Mouse (Mus musculus): ENCODE results near the gene Bach1. TPM values are rescaled to one million over a fixed set of nuclear protein-coding genes. Genes with fewer than 3 reads are reported as not detected.

Gene Bach1
- total and polyA plus RNA-seq, 2 experiments from 2014 or later = 5.4 to 27.0 TPM

DNA sequence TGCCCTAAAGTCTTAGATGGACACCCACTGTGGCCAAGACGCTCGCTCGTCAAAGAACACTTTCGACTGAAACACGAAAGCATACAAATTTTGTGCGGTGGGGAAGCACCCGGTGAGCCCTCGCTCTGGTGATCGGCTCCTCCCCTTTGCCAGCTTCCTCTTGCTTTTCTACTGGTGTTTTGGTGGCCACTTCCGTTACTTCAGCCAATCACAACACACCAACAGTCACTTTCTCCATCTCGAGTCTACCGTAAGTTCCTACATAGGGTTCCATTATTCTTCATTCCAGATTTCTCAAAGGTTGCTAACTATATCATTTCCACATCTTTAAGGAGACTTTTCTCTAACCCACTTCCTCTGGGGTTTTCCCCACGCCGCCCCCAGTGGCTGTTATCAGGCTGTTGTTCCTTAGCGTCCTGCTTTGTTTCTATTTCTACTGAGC, 65.9 kb downstream of the Bach1 start:
- DNase-seq (ENCODE audit: low spot score) (no peak), ATAC-seq (ENCODE audit: insufficient read depth, low read depth) (no peak)
- no peaks in the 10 kb centered on the region for H3K27me3 ChIP-seq (ENCODE audit: control insufficient read depth, insufficient read depth, low read length)
- H3K4me2 ChIP-seq (ENCODE audit: low read depth, low read length) = no peak overlapping the region
- no peak overlapping the region for H3K4me3 ChIP-seq (ENCODE audit: low read depth, low read length)
- H3K9ac ChIP-seq (replicated peaks; ENCODE audit: low read depth, low read length) = no peak overlapping the region
- no peaks in the 10 kb centered on the region for H3K9me3 ChIP-seq (replicated peaks; ENCODE audit: control insufficient read depth, low read length)
- 83% methylated on average over 15 of the region's 15 CpGs for WGBS
- H3K27ac ChIP-seq (ENCODE audit: low read depth) = no peak overlapping the region
- no peak for TF ChIP-seq EP300 (IDR thresholded peaks at IDR 0.05; ENCODE audit: low read depth)
- TF ChIP-seq CTCF (IDR thresholded peaks at IDR 0.05; ENCODE audit: low read depth) = no peak
- H3K4me1 ChIP-seq (ENCODE audit: control insufficient read depth, insufficient read depth) = no peaks in the 10 kb centered on the region
- no peaks in the 10 kb centered on the region for H3K36me3 ChIP-seq (replicated peaks; ENCODE audit: control insufficient read depth, insufficient read depth, low read length)

DNA sequence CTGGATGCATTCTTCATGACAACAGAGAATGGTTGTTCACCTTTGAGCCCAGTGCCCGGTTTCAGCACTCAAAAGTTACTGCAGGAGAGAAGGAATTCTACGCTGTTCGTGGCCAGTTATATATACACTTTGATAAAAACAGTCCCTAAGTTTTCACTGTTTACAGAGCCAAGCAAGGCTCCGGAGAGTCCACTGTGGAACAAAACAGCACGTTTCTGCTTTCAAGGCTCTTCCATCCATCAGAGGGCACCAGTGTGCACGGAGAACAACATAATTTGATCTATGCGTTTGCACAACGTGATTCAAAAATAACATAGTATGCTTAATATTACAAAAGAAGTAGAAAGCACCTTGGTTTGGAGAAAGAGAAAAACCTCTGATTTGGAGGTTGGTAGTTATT, 67.2 kb downstream of the Bach1 start:
- Histone ChIP-seq H3K9ac (replicated peaks; ENCODE audit: low read depth, low read length) (no peak overlapping the region), H3K4me1 (ENCODE audit: control insufficient read depth, insufficient read depth) (no peaks in the 10 kb centered on the region)
- no peak for DNase-seq (ENCODE audit: low spot score)

DNA sequence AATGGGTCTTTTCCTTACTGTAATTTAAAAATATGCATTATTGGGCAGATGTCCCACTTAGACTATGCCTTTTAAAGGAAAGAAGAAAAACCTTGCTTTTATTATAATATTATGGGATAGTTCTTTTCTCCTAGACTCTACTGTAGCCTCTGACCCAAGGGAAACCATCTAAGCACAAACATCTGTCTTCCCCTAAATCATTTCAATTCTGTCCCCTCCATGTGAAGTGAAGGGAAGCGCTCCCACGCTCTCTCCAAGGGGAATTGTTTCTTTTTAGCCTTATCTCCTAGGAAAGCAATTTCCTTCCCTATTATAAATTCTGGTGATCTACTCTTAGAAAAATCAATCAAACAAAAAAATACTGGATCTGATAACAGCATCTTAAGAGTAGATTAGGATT, 71.8 kb downstream of the Bach1 start:
- Histone ChIP-seq H3K27me3 (ENCODE audit: control insufficient read depth, insufficient read depth, low read length) (no peaks in the 10 kb centered on the region), H3K9me3 (replicated peaks; ENCODE audit: control insufficient read depth, low read length) (no peaks in the 10 kb centered on the region), H3K9ac (replicated peaks; ENCODE audit: low read depth, low read length) (no peak overlapping the region), H3K4me1 (ENCODE audit: control insufficient read depth, insufficient read depth) (no peaks in the 10 kb centered on the region), H3K4me3 (ENCODE audit: low read depth, low read length) (no peak overlapping the region), H3K27ac (ENCODE audit: low read depth) (no peak overlapping the region), H3K36me3 (replicated peaks; ENCODE audit: control insufficient read depth, insufficient read depth, low read length) (no peaks in the 10 kb centered on the region), H3K4me2 (ENCODE audit: low read depth, low read length) (no peak overlapping the region)
- 57% methylated on average over 2 of the region's 2 CpGs for WGBS
- TF ChIP-seq EP300 (IDR thresholded peaks at IDR 0.05; ENCODE audit: low read depth) (no peak), CTCF (IDR thresholded peaks at IDR 0.05; ENCODE audit: low read depth) (no peak)
- no peak for DNase-seq (ENCODE audit: low spot score)
- ATAC-seq (ENCODE audit: insufficient read depth, low read depth) = no peak

More for the DNA sequence above, 67.2 kb downstream of the Bach1 start:
- Histone ChIP-seq H3K27me3 (ENCODE audit: control insufficient read depth, insufficient read depth, low read length) (no peaks in the 10 kb centered on the region), H3K36me3 (replicated peaks; ENCODE audit: control insufficient read depth, insufficient read depth, low read length) (no peaks in the 10 kb centered on the region), H3K27ac (ENCODE audit: low read depth) (no peak overlapping the region), H3K4me2 (ENCODE audit: low read depth, low read length) (no peak overlapping the region), H3K9me3 (replicated peaks; ENCODE audit: control insufficient read depth, low read length) (no peaks in the 10 kb centered on the region), H3K4me3 (ENCODE audit: low read depth, low read length) (no peak overlapping the region)
- TF ChIP-seq CTCF (IDR thresholded peaks at IDR 0.05; ENCODE audit: low read depth) (peak; percentile 47), EP300 (IDR thresholded peaks at IDR 0.05; ENCODE audit: low read depth) (no peak)
- no peak for ATAC-seq (ENCODE audit: insufficient read depth, low read depth)
- WGBS = 37% methylated on average over 8 of the region's 8 CpGs

- no peak for ATAC-seq (ENCODE audit: insufficient read depth, low read depth)
- 81% methylated on average over 4 of the region's 4 CpGs for WGBS
- H3K27ac ChIP-seq (ENCODE audit: low read depth) = no peak overlapping the region
- no peak overlapping the region for H3K4me2 ChIP-seq (ENCODE audit: low read depth, low read length)
- H3K4me1 ChIP-seq (ENCODE audit: control insufficient read depth, insufficient read depth) = no peaks in the 10 kb centered on the region
- H3K4me3 ChIP-seq (ENCODE audit: low read depth, low read length) = no peak overlapping the region
- H3K27me3 ChIP-seq (ENCODE audit: control insufficient read depth, insufficient read depth, low read length) = no peaks in the 10 kb centered on the region
- no peak for DNase-seq (ENCODE audit: low spot score)
- no peak overlapping the region for H3K9ac ChIP-seq (replicated peaks; ENCODE audit: low read depth, low read length)
- H3K9me3 ChIP-seq (replicated peaks; ENCODE audit: control insufficient read depth, low read length) = no peaks in the 10 kb centered on the region
- no peak for TF ChIP-seq CTCF (IDR thresholded peaks at IDR 0.05; ENCODE audit: low read depth)
- no peak for TF ChIP-seq EP300 (IDR thresholded peaks at IDR 0.05; ENCODE audit: low read depth)
- H3K36me3 ChIP-seq (replicated peaks; ENCODE audit: control insufficient read depth, insufficient read depth, low read length) = no peaks in the 10 kb centered on the region
Observed at GRCm38 (mm10) chr16:87771926-87772325, 73.2 kb downstream of the Bach1 start.

DNA sequence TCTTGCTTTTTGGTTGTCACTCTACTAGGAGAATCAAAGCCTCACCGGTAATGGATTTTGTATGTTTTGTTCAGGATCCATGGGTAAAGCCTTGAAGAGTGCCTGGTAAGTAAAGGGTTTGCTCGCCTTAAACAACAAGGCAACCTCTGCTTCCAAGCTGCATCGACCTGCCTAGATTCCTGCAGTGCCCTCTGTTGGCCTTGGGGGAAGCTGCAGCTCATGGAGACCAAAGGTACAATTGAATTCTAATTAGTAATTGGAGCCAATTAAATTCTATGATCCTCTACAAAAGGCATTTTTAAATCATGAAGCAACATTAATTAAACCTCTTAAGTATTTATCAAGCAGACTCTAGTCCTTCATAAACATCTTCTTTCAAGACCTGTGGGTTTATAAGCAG, 75.7 kb downstream of the Bach1 start:
- ATAC-seq (ENCODE audit: insufficient read depth, low read depth) (no peak), DNase-seq (ENCODE audit: low spot score) (no peak)
- Histone ChIP-seq H3K4me1 (ENCODE audit: control insufficient read depth, insufficient read depth) (no peaks in the 10 kb centered on the region), H3K36me3 (replicated peaks; ENCODE audit: control insufficient read depth, insufficient read depth, low read length) (no peaks in the 10 kb centered on the region), H3K4me3 (ENCODE audit: low read depth, low read length) (no peak overlapping the region), H3K27ac (ENCODE audit: low read depth) (no peak overlapping the region), H3K9me3 (replicated peaks; ENCODE audit: control insufficient read depth, low read length) (no peaks in the 10 kb centered on the region), H3K4me2 (ENCODE audit: low read depth, low read length) (no peak overlapping the region), H3K9ac (replicated peaks; ENCODE audit: low read depth, low read length) (no peak overlapping the region), H3K27me3 (ENCODE audit: control insufficient read depth, insufficient read depth, low read length) (no peaks in the 10 kb centered on the region)
- 61% methylated on average over 3 of the region's 3 CpGs for WGBS
- TF ChIP-seq EP300 (IDR thresholded peaks at IDR 0.05; ENCODE audit: low read depth) (no peak), CTCF (IDR thresholded peaks at IDR 0.05; ENCODE audit: low read depth) (peak; percentile 22)

DNA sequence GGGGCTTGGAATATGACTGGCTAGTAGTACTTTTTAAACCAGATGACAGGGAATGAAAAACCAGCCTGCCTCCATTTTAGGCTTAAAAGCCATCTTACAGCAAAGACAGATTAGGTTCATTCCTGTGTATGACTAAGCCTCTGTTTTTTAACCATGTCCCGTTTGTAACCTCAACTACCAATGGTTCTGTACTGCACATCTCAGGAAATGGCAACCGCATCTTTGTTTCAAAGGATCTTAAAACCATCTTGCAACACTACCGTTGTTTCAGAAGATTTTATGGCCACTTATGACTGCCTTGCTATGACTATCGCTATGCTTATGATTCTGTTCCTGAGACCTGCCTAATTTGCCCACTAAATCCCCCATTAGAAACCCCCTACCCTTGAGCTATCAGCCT, 78.6 kb downstream of the Bach1 start:
- TF ChIP-seq CTCF (IDR thresholded peaks at IDR 0.05; ENCODE audit: low read depth) (no peak), EP300 (IDR thresholded peaks at IDR 0.05; ENCODE audit: low read depth) (no peak)
- Histone ChIP-seq H3K4me3 (ENCODE audit: low read depth, low read length) (no peak overlapping the region), H3K4me2 (ENCODE audit: low read depth, low read length) (no peak overlapping the region), H3K4me1 (ENCODE audit: control insufficient read depth, insufficient read depth) (no peaks in the 10 kb centered on the region), H3K36me3 (replicated peaks; ENCODE audit: control insufficient read depth, insufficient read depth, low read length) (no peaks in the 10 kb centered on the region), H3K27me3 (ENCODE audit: control insufficient read depth, insufficient read depth, low read length) (no peaks in the 10 kb centered on the region), H3K27ac (ENCODE audit: low read depth) (no peak overlapping the region), H3K9ac (replicated peaks; ENCODE audit: low read depth, low read length) (no peak overlapping the region), H3K9me3 (replicated peaks; ENCODE audit: control insufficient read depth, low read length) (no peaks in the 10 kb centered on the region)
- ATAC-seq (ENCODE audit: insufficient read depth, low read depth) = no peak
- DNase-seq (ENCODE audit: low spot score) = no peak
- 84% methylated on average over 4 of the region's 4 CpGs for WGBS

Measured in heart, postnatal 0 days (tissue).